Mouse (Mus musculus): Measurements from ENCODE around the gene Foxd1.

DNA sequence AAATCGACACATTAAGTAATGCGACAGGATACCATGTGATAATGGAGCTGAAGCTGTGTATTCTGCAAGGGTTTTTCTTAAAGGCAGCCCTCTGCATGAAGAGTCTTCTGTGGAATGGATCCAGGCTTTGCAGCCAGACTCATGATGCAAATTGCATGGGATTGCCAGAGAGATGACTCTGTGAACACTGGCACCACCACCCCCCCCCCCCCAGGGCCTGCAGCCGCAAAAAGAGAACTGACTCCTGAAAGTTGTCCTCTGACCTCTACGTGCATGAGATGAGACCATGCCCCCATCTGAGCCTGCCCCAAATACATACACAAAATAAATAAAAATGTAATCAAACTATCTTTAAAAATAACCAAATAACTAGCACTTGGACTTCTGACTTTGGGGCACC, 4.6 kb upstream of the Foxd1 start:
- TF ChIP-seq CTCF (conservative IDR thresholded peaks at IDR 0.05 in 1 of 2, IDR thresholded peaks at IDR 0.05 in 1 of 2; ENCODE audit: low read depth in 2 of 2, low read length in 2 of 2) (no peak), EP300 (IDR thresholded peaks at IDR 0.05; ENCODE audit: low read length) (no peak; the same call in 1 of the 2 replicates), POLR2A (IDR thresholded peaks at IDR 0.05; ENCODE audit: low read depth, low read length) (no peak), USF1 (IDR thresholded peaks at IDR 0.05; ENCODE audit: low read depth, low read length) (no peak), MAFK (IDR thresholded peaks at IDR 0.05; ENCODE audit: insufficient replicate concordance, low read length) (no peak), POLR2AphosphoS2 (IDR thresholded peaks at IDR 0.05; ENCODE audit: low read depth, low read length) (no peak), CHD2 (IDR thresholded peaks at IDR 0.05; ENCODE audit: low read length) (no peak), E2F4 (IDR thresholded peaks at IDR 0.05; ENCODE audit: insufficient replicate concordance, low read depth, low read length) (no peak)
